Mouse (Mus musculus) c-Kit-positive CD71-negative TER-119-negative erythroid progenitor cells, embryonic 14.5 days (primary cell): Measurements from ENCODE around the gene Gm9945.

Experiments
- DNase-seq: peaks from one replicate; pipeline ENCODE4 v3.0.0-alpha.2; 2013; ENCODE audit warnings: low read depth

Gm9945 gene

DNA sequence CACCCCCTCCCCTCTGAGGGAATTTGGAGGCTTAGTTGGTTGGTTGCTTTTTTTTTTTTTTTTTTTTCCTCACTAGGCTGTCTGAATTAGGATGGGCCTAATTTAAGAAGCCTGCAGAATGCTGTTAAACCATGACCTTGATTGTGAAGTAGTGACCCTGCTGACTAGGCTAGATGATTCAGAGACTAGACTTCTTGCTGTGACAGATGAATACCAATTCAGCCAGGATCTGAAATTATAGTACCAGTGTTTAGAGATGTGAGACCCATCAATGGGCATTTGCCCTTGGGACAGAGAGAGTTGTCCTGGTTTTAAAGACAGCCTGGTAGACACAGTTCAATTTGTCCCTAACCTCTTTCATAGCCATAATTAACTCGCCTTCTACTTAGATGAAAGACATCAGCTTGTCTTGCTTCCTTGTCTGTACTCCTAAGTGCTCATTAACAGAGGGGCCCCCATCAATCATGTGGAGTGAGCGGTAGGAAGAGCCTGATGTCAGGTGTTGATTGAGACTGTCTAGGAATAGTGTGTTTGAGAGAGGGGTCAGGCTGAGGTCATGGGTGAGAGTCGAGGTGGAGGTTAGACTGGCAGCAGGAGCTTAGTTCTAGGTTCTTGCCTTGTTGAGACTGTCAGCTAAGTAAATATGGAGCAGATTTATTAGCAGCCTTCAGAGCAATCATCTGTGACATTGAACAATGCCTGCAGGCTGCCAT, 13.4 kb downstream of the Gm9945 start:
- DNase-seq = no peak

- no peak for DNase-seq
These were observed 15.5 kb downstream of the Gm9945 start for GRCm38 (mm10) chr11:53495417-53495816.

GRCm38 (mm10) chr11:53496946-53497345, 17.0 kb downstream of the Gm9945 start:
- no peak for DNase-seq

- no peak for DNase-seq
These were observed 20.6 kb downstream of the Gm9945 start for GRCm38 (mm10) chr11:53500569-53500968.

- DNase-seq = no peak
These were observed 22.2 kb downstream of the Gm9945 start for GRCm38 (mm10) chr11:53502039-53502765.

DNA sequence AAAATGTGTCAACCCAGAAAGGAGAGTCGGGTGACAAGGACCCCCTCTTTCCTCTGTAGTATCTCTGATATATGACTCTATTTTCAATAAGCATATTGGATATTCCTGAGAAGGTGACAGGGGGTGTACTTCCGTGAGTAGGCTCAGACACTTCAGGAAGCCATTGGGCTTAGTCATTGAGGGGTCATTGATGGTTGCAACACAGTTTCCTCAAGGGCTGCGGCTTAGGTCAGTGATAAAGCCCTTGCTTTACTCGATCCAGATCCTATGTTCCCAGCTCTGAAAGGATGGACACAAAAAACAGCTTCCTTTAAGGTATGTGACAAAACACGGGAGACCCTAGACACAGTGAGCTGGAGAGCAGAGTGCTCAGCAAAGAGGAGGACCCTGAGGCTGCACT, 23.8 kb downstream of the Gm9945 start:
- no peak for DNase-seq

DNA sequence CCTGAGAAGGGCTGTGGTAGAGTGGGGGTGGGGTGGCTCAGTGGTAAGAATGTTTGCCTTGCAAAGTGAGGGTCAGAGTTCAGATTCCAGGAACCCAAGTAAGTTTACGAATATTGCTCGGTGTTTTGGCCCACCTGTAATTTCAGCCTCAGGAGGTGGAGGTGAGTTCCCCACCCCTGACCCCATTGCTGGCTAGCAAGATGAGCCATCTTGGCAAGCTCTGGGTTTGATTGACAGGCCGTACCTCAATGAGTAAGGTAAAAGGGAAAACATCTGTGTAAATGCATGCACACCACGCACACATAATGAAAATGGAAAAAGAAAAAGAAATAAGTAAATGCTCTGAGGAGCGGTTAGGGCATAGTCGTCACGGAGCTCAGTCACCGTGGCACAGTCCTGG, 24.4 kb downstream of the Gm9945 start:
- DNase-seq = no peak

- no peak for DNase-seq
These were observed 25.2 kb downstream of the Gm9945 start for GRCm38 (mm10) chr11:53505026-53505663.

GRCm38 (mm10) chr11:53507098-53507805, 27.3 kb downstream of the Gm9945 start:
- DNase-seq = no peak

GRCm38 (mm10) chr11:53508152-53508551, 28.2 kb downstream of the Gm9945 start:
- no peak for DNase-seq

DNA sequence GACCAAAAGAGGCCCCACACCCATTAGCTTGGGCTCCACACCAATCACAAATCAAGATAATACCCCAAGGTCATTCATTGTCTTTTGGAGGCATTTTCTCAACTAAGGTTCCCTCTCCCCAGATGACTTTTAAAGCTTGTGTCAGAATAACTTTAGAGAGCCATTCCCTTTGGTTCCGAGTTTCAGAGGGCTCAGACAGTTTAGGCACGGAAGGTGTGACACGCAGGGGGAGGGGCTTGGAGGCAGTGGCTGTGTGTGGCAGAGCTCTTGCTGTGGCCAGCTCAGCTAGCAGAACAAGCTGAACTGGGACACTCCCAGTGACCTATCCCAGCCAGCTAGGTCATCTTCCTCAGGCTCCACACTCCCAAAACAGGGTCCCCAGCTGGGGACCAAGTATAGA, 28.6 kb downstream of the Gm9945 start:
- DNase-seq = no peak

GRCm38 (mm10) chr11:53510351-53510750, 30.4 kb downstream of the Gm9945 start:
- no peak for DNase-seq

- DNase-seq = no peak
These were observed 37.0 kb downstream of the Gm9945 start for GRCm38 (mm10) chr11:53516775-53517627.

DNA sequence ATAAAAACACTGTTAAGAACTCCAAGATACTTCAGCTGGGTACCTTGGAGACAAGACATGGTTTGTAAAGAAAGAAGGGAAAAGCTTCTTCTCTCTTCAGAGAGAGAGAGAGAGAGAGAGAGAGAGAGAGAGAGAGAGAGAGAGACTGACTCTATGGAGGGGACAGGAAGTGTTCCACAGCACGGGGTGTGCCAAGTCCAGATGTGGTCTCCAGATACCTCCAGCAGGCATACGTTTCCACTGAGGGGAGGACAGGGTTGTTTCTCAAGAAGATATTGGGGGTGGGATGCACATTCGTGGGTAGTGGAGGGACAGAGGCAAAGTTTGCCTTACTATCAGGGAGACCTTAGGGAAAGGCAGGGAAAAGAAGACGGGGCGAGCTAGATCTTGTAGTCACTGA, 38.8 kb downstream of the Gm9945 start:
- no peak for DNase-seq

DNA sequence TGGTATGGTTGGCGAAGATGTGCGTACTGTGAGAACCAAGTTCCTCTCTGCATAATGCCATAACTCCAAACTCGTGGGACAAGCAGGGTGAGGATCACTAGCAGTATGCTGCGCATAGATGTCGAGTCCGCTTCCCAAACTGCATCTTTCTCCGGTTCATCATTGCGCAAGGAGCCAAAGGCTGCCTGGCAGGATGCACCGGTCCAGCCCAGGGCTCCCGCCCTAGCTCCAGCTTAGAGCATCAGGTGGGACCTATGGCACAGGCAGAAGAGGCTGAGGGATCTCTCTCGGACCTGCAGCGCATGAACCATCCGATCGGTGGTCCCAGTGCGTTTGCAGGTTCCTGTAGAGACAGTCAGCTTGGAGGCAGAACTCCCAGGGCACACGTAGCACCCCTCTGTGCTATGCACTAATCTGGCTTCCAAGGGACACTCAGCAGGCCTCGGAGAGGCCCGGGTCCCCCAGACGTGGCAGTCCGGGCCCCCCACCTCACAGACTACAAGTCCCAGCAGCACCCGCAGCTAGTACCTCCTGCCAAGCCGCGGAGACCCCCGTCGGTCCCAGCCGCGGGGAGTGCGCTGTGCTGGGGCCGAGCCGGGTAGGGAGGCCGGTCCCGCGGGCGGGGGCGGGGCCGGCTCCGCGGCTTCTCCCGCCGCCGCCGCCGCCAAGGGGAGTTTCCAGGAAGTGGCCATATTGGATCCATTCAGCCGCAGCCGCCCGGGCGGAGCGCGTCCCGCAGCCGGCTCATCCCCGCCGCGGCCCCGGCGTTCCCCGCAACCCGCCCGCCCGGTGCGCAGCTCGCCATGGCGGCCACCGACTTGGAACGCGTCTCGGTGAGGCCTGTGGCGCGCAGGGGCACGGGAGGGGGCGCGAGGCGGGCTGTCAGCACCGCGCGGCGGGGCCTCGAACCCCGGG, 39.5 kb downstream of the Gm9945 start, which contains the start of gene Sept8:
Gene Sept8, plus strand, starts transcription at position 51 of the 915 bp plus-strand sequence.
- no peak for DNase-seq

DNA sequence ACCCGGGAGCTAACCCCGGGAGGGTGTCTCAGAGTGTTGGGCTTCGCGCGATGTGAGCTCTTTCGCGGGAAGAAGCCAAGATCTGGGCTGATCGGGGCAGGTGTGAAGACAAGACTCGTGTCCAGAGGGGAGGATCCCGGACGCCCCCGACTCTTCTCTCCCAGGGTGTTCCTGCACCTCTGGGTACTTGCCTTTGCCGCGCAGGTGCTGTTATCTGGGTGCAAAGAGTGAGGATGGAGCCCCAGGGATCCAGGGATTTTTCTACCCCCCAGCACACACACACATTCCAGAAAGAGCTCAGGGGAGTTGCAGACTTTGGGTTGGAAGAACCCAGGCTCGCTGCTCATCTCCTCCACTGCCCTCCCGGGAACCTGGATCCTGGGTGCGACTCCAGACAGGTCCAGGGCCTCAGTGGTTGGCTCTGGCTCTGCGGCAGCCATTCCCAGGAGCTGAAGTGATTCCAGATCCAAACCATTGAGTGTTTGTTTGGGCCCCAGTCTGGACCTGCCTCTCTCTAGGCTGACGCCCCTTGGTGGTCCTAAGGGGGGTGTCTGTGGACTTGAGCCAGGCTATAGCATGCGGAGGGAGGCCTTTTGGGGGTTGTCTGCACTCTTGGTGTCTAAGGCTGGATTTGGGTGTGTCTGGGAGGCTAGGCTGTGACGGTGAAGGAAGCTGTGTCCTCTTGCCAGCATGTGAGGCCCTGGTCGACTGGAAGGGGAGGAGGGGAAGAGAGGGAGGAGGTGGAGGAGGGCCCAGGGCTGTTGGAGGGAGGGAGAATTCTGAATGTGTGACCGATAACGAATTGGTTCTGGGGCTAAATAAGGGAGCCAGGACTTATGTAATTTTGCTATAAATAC, 40.4 kb downstream of the Gm9945 start:
- no peak for DNase-seq

- DNase-seq = no peak
These were observed 41.3 kb downstream of the Gm9945 start for GRCm38 (mm10) chr11:53521120-53521820.

GRCm38 (mm10) chr11:53521821-53522131, 41.8 kb downstream of the Gm9945 start:
- DNase-seq = no peak

GRCm38 (mm10) chr11:53522362-53522761, 42.4 kb downstream of the Gm9945 start:
- no peak for DNase-seq
